Mouse (Mus musculus): ENCODE results near the gene Acox3.

Gene Acox3

GRCm38 (mm10) chr5:35648230-35648629, 65.4 kb downstream of the Acox3 start:
- no peak for DNase-seq (ENCODE audit: low spot score in 2 of 2)

DNA sequence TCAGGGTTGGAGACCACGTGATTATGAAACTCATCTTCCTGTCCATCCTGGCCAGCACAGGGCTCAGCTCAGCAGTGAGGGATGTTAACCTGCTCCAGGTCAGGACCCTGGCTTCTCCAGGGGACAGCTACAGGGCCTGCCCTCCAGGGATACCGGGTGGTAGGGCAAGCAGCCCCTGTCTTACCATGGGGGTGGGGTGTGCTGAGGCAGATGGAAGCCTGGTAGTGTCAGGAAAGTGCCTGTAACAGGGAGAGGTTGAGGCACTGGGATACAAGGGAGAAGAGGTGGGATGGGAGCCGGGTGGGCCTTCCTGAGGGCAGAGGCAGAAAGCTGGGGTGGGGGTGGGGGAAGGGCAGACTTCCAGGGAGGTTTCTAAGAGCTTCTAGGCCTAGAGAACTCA, 69.5 kb downstream of the Acox3 start:
- no peak for DNase-seq (ENCODE audit: low spot score in 2 of 2)

GRCm38 (mm10) chr5:35652872-35653271, 70.0 kb downstream of the Acox3 start:
- DNase-seq (ENCODE audit: low spot score in 2 of 2): no peak

DNA sequence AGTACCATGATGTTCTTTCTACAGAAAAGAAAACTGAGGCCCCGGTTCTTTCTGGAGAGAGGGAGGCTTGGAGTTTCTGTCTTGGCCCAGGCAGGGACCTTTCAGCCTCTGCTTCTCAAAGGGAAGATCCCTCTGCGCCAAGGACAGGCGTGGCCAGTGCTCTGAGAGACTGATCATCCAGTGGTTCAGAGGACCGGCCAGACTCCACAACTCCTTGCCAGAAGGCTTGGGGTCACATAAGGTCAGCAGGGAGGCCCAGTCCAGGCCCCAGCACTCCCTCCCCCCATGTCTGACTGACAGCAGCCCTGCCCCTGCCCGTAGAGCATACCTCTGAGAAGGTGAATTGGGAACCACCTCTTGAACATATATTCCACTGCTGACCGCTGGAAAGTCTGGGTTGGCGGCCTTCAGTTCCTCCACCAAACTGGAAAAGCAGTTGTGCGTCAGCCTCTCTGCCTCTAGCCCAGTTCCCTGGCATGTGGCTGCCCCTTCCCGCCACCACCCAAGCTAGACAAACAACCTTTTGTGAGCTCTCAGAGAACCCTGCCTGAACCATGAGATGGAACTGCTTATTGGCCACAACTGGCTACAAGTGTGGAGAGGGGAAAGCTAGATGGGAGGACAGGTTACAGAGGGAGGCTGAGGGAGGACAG, 71.0 kb downstream of the Acox3 start:
- DNase-seq (ENCODE audit: low spot score in 2 of 2): peak; percentile 66 to 68

DNA sequence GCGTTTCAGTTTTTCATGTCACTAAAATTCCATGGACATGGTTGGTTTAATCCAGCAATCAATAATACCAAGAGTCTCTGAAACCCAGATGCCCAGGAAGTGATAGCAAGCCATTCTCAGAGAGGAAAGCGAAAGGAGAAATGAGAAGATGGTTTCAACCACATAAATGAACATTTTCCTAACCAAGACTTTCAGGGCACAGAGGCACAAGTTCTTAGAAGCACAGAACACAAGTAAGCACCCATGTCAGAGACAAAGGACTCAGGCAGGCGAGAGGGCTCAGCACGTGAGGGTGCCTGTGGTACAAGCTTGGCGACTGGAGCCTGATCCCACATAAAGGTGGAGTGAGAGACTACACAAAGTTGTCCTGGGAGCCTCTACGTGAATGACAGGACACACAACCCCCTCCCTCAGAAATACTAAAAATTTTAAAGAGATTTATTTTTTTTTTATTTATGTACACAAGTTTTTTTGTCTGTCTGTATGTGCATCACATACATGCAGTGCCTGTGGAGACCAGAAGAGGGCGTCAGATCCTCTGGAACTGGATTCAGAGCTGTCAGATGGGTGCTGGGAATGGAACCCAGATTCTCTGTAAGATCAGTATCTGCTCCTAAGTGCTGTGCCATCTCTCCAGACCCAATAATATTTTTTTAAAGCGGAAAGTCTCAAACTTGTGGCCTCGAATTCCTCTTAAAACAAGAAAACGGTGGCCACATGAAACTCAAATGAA, 73.1 kb downstream of the Acox3 start:
- no peak for DNase-seq (ENCODE audit: low spot score in 2 of 2)

DNA sequence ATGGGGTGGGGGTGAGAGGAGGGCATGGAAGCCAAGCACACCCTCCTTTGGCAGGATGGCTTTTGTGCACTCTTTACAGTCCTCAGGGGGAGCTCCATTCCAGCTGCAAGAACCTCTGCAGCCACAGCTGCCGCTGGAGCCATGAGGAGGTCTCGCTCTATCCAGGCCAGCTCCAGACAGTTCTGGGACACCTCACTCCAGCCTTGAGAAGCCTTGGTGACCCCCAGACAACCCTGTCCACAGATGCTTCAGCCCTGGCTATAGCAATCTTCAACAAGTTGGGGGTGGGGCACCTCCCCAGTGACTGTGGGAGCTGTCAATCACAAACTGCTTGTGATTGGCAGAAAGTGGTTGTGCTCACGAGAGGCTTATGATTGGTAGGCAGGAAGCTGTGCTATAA, 76.7 kb downstream of the Acox3 start:
- no peak for DNase-seq (ENCODE audit: low spot score in 2 of 2)

- DNase-seq (ENCODE audit: low spot score in 2 of 2): no peak
Observed at GRCm38 (mm10) chr5:35661210-35661609, 78.4 kb downstream of the Acox3 start.

DNA sequence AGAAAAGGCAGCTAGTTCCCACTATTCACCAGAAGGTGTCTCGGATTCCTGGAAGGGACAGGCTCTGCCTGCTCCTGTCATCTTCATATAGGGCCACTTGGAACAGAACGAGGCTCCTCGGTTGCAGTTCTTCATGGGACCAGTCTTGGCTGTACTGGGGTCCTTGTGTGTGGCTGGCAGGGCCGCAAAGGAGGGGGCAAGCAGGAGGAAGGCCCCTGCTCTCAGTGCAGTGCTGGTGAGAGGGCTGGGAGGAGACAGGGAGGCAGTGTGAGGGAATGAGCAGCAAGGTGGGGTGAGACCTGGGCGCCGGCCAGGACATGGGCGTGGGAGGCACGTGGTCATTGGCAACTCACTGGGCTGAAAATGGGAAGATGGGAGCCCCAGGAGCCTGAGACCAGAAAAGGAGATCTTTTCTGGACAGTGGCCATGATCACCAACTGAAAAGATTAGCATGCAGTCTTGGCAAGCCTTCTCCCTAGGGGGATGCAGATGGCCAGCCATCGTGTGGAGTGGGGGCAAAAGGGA, 79.2 kb downstream of the Acox3 start:
- DNase-seq (ENCODE audit: low spot score in 2 of 2): no peak

Data from heart, adult 9 months (tissue).